Mouse (Mus musculus) thymus, postnatal 10 days (tissue): ENCODE results near the gene Gm28102.
"Not testable (repeated sequence)": the region's sequence is repeated elsewhere in the genome, so short reads cannot be mapped to it uniquely, and the experiment has no call there.

Experiments used
- DNase-seq, 2 experiments: peaks; one replicate each; pipeline ENCODE4 v3.0.0; 2021; ENCODE audit warnings: low spot score in 2 of 2

Gm28102 gene

GRCm38 (mm10) chrY:88053015-88053414 lies at the start of gene Gm28102:
Gene Gm28102, plus strand, starts transcription at chrY:88053315.
- not testable (repeated sequence) for DNase-seq
